Mouse (Mus musculus): ENCODE measurements around the gene Gm2115. TPM values are rescaled to one million over a fixed set of nuclear protein-coding genes. Genes with fewer than 3 reads are reported as not detected.

Gene Gm2115
- polyA plus RNA-seq, 1 experiment from 2014 or later, result not detected

- DNase-seq (ENCODE audit: low spot score), result no peak
Measured at GRCm38 (mm10) chr7:84586360-84587100, 57.8 kb downstream of the Gm2115 start.

DNA sequence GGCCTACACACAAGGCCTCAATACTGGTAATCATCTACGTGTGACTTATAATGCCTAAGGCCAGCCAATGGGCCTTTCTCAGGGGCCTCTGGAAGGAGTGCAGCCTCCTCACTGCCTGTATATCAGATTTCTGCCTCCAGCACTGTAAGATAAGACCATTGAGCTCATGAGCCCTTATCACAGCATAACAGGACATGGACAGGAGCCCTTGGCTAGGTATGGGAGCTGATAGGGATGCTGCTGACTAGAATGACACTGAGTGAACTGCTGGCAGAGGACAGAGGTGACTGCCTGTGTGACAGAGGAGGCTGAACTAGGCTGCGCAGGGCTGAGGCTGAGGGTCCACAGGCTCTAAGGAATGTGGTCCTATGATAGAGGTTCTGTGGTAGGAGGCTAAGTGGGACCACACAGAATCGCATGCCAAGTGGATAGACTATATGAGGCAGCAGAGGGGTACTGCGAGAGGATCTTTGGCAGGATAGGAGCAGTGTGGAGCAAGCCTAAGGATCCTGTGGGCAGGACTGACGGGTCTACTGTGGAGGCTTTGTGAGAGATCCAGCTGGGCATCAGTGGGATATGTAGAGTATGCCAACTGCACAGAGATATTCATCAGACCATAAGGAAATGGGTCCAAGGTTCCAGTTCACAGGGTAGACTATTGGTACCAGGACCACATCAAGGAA is 58.5 kb downstream of the Gm2115 start:
- no peak for DNase-seq (ENCODE audit: low spot score)

DNA sequence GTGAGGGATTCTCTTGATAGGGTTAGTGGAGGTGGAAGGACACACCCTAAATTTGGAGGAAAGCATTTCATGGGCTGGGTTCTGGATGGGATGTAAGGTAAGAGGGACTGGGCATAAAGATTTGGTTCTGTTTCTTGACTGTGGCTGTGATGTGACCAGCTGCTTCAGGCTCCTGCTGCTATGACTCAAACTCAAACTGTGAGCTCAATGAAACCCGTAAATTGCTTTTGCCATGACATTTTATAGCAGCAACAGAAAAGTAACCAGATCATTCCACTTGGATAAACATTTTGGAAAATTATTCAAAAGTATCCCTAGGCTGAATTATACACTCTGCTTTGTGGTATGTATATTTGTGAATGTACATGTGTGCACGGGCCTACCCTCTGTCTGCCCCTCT is 61.9 kb downstream of the Gm2115 start:
- no peak for DNase-seq (ENCODE audit: low spot score)

- no peak for DNase-seq (ENCODE audit: low spot score)
Measured at GRCm38 (mm10) chr7:84591347-84591746, 62.6 kb downstream of the Gm2115 start.

- DNase-seq (ENCODE audit: low spot score), result peak; percentile 77
Measured at GRCm38 (mm10) chr7:84594087-84594916, 65.5 kb downstream of the Gm2115 start.

GRCm38 (mm10) chr7:84594917-84595303 is 66.2 kb downstream of the Gm2115 start:
- DNase-seq (ENCODE audit: low spot score), result no peak

GRCm38 (mm10) chr7:84596002-84596401 is 67.2 kb downstream of the Gm2115 start:
- no peak for DNase-seq (ENCODE audit: low spot score)

DNA sequence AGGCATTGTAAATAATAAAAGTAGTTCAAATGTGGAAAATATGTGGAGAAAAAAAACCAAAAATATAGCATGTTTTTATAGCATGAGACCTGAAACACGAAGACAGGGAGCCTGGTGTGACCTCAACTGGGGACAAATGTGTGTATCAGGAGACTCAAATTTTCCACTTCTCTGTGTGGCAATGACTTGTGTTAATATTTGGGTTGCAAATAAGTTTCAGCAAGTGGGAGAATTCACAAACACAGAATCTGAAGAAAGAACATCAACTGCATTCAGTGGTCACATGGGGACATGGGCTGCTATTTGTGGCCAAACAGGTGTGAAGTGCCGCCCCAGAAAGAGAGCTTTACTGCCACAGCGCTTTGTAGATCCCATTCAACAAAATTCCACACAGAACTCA is 67.9 kb downstream of the Gm2115 start:
- DNase-seq (ENCODE audit: low spot score), result no peak

DNA sequence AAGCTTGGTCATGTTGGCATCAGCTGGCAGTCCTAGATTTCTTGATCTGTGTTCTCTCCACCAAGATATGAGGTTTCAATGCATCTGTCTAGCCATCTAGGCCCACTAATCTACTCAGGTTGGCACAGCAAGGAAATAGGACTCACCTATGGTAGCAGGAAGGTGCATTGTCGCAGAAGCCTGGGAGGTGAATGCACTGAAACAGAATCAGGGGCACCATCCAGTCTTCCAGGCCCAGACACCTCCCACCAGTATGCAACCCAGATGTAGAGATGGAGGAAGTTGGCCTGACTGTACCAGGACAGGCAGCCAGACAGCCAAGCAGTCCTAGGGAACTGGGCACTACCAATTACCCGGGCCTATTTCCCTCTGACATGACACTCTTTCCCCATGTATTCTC is 71.9 kb downstream of the Gm2115 start:
- DNase-seq (ENCODE audit: low spot score), result no peak

DNA sequence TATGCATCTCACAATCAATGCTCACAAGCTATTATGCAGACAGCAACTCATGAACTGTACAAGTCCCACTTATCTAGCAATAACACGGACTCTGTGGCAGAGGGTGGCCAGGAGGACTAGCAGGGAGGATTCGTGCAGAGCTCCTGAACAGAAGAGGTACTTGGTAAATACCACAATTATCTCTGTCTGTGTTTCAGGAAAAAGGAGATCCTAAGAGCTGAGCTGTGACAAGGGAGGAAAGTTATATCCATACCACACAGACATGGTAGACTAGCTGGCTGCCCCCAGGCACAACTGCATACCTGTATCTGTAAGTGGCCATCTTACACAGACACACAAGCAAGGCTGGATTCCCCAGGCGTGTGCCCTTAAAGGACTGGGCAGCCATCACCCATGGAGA is 72.6 kb downstream of the Gm2115 start:
- DNase-seq (ENCODE audit: low spot score), result no peak

DNA sequence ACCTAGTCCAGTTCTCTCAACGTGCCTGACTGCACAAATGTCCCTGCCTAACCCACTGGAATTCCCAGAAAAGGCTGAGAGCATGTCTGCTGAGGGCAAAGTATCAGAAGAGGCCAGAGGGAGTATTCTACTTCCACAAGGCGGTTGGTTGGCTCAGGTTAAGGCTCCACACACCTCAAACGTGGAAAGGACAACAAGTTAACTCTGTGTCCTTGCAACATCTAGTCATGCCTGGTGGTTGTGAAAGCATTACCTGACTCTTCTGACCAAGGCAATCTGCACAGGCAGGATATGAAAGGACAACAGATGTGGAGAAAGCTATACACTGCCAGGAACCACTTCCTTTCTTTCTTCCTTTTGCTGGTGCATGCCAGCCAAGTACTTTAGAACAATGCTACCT is 75.7 kb downstream of the Gm2115 start:
- DNase-seq (ENCODE audit: low spot score), result no peak

- DNase-seq (ENCODE audit: low spot score), result peak; percentile 17
Measured at GRCm38 (mm10) chr7:84605033-84605687, 76.4 kb downstream of the Gm2115 start.

GRCm38 (mm10) chr7:84605704-84606292 is 77.0 kb downstream of the Gm2115 start:
- peak; percentile 9 for DNase-seq (ENCODE audit: low spot score)

DNA sequence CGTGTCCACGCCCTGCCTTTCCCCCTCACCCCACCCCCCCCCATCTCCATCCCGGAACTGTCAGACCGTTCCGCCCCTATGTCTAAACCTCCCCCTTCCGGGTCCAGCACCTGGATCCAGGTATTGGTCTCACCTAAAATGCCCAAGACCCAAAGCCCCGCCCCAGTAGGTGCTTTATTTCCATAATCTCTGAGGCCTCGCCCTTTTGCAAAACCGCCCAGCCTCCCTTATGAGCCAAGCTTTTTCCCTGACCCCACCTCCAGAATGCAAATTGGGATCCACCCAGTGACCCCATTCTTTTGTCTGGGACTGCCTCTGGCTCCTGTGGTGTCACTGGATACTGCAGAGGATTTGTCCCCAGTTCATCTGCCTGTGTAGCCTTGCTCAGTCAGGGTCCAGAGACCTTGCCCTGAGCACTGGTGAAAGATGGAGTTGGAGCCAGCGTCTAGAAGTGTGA is 77.6 kb downstream of the Gm2115 start, which contains the start of gene Fah:
Gene Fah (minus strand): TSS at position 430 of the 457 bp plus-strand sequence.
- peak; percentile 7 for DNase-seq (ENCODE audit: low spot score)

DNA sequence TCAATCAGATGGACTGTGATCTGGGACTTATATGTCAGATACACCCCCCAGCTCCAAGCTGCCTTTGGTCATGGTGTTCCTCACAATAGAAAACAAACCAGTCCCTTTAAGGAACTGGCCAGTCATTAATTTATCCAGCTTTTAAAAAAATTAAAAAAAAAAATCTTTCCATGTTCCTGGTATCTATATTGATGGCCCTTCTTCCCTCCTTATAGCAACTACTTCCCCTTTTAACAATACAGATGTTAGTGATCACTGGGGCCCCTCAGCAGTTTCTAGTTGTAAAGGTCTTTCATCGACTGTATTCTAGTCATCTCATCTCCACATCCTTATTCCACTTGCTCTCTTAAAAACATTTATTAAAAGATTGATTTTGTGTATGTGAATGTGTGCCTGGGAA is 82.9 kb downstream of the Gm2115 start:
- no peak for DNase-seq (ENCODE audit: low spot score)

GRCm38 (mm10) chr7:84612445-84612844 is 83.7 kb downstream of the Gm2115 start:
- DNase-seq (ENCODE audit: low spot score), result no peak

DNA sequence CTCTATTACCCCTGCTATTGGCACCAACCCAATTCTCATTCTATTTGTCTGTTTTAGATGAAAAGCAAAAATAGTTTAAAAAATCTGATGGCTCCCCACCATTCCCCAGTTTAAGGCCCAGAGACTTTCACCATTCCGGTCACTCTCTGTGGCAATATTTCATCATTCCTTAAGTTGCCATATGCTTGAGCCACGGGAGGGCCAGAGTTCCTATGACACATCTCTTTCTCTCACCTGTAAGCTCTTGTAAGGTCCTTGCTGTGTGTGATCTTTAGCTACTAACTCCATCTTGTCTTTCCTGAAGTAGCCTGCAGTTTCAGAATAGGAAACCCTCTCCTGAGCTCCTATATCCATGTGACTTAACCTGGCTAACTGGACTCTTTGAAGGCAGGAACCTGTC is 90.2 kb downstream of the Gm2115 start:
- no peak for DNase-seq (ENCODE audit: low spot score)

- DNase-seq (ENCODE audit: low spot score), result no peak
Measured at GRCm38 (mm10) chr7:84620956-84621355, 92.2 kb downstream of the Gm2115 start.

- no peak for DNase-seq (ENCODE audit: low spot score)
Measured at GRCm38 (mm10) chr7:84623718-84624117, 95.0 kb downstream of the Gm2115 start.

GRCm38 (mm10) chr7:84631878-84632277 is 103.1 kb downstream of the Gm2115 start:
- no peak for DNase-seq (ENCODE audit: low spot score)

Data from thymus, postnatal 0 days (tissue).